Mouse (Mus musculus) embryonic fibroblast, embryonic 13.5 days (primary cell): ENCODE data around the gene Cfap43.

Experiments
- CTCF ChIP-seq: IDR thresholded peaks from 2 replicates; pipeline ENCODE4 v1.5.1; 2011; ENCODE audit warnings: mild to moderate bottlenecking, control low read depth, low read length, moderate library complexity, borderline replicate concordance; ENCODE audit not compliant: insufficient read depth
- POLR2A ChIP-seq: IDR thresholded peaks from 2 replicates; pipeline ENCODE4 v1.6.1; 2011; ENCODE audit warnings: low read depth, mild to moderate bottlenecking, control low read depth, low read length, moderate library complexity

DNA sequence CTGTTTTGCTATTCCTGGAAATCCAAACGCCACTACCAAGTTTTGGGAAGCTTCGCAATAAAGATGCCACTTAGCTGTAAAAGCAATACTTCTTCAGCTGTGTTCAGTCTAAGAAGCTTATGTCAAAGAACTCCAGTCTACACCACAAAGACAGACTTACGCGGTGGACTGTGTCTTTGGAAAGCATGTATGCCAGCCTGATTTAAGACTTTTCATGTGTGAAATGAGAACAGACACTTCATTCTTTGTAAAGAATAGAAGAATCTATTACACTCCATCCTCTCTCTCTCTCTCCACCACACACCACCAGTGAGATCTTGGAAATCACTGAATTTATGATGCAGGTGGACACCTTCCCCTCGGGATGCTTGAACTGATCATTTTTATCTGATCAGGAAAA is 168.7 kb downstream of the Cfap43 start:
- TF ChIP-seq POLR2A (no peak), CTCF (no peak)
